Mouse (Mus musculus) right cerebral cortex, postnatal 10 days (tissue): ENCODE results near the gene Tecrl.

Source experiments
- DNase-seq, 2 experiments: peaks; one replicate each; pipeline ENCODE4 v3.0.0; 2021; ENCODE audit warnings: low spot score in 2 of 2

Gene Tecrl

DNA sequence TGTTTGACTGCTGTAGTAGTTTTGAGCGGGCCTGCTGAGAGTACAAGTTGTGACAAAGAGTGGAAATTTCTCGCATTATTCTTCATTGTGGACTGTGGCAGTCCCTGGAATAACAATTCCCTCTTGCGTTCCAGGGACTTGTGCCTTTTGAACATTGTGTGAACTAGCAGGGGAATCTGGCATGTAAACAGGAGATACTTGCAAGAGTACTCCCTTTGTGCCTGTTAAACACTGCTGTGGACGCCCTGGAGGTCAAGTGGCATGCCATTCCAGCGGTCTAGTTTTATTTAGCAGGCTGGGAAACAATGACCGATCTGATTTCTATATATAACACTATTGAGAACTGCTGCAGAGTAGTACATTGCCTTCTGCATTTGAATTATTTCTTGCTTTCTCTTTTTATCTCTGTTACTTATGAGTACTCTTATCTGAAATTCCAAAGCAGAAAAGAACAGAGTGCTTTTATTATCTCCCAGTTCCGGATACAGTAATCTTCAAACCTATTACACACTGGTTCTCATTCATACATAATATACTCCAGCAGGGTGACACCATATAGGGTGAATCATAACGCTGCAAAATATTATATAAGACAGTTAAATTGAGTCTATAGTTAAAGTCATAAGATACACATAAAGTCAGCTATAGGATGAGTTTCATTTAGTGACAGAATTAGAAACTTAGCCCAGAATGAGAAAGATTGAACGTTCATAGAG, at the start of gene Tecrl:
Gene Tecrl, minus strand, starts transcription at position 350 of the 716 bp plus-strand sequence.
- DNase-seq, result no peak

GRCm38 (mm10) chr5:83385021-83385420, 30.0 kb upstream of the Tecrl start:
- DNase-seq, result no peak

GRCm38 (mm10) chr5:83351615-83352014, 3.4 kb downstream of the Tecrl start:
- DNase-seq, result no peak

DNA sequence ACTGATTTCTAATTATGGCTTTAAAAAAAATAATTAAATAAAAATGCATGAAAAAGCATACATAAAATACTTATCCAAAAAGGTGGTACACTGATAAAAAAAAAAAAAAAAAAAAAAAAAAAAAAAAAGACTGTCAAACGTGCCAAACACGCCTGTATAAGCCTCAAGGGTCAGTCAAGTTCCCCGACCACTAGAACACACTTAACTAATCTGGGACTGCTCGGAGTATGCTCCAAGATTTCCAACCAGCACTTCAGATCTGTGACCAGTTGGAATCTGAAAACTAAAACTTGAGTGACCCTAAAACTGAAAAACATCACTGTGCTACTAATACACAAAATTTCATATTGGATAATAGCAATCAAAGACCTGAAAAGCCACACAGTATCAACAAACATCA, 15.9 kb downstream of the Tecrl start:
- DNase-seq, result no peak

DNA sequence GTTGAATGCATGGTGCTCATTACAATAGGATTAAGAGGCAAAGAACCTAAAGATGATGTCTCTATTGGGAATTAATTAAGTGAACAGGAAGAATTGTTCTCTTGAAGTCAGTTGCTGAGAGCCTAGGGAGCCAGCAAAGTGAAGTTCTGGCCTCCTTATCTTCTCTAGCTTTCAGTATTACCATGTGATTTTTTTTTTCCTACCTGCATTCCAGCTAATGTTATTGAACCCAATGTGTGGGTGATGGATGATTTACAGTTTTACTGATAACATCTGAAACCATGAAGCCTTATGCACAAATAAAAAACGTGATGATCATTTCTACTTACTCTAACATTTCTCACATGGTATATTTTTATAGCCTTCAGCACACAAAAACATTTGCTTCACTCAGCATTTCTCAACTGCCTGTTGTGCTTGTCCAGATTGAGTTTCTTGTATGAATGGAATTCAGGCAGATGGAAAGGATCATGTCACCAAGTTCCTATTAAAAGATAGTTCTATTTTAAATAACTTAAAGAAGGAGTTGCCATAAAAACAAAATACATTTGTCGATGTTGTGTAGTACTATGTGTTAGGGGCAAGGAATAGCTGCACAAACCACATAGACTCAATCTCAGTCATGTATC, 87.7 kb downstream of the Tecrl start:
- no peak for DNase-seq

- DNase-seq, result no peak
Measured at GRCm38 (mm10) chr5:83260059-83260458, 94.9 kb downstream of the Tecrl start.

GRCm38 (mm10) chr5:83254141-83254540, 100.9 kb downstream of the Tecrl start:
- DNase-seq, result no peak

- DNase-seq, result no peak
Measured at GRCm38 (mm10) chr5:83238848-83239452, 116.0 kb downstream of the Tecrl start.
